Mouse (Mus musculus) bone marrow macrophage, adult 2 months (primary cell): Measurements from ENCODE around the gene Gm20388. TPM values are rescaled to one million over a fixed set of nuclear protein-coding genes. Genes with fewer than 3 reads are reported as not detected.

Experiments
- H3K27ac ChIP-seq: 2 replicates; pipeline ENCODE4 v1.5.1; 2012; ENCODE audit warnings: low read depth, low read length; ENCODE audit not compliant: insufficient read depth
- H3K4me1 ChIP-seq: 2 replicates; pipeline ENCODE4 v1.6.1; 2012; ENCODE audit warnings: low read length; ENCODE audit not compliant: control insufficient read depth, insufficient read depth
- H3K4me3 ChIP-seq: 2 replicates; pipeline ENCODE4 v1.5.1; 2012; ENCODE audit warnings: mild to moderate bottlenecking, low read length, moderate library complexity; ENCODE audit not compliant: insufficient read depth
- CTCF ChIP-seq: IDR thresholded peaks from 2 replicates; pipeline ENCODE4 v1.5.1; 2012; ENCODE audit warnings: low read depth, mild to moderate bottlenecking, low read length, moderate library complexity
- POLR2A ChIP-seq: IDR thresholded peaks from 2 replicates; pipeline ENCODE4 v1.6.1; 2012; ENCODE audit warnings: mild to moderate bottlenecking, low read depth, low read length, borderline replicate concordance
- polyA plus RNA-seq: library from polyadenylated mRNA; stranded (reverse); fragments of >200 nt; gene quantifications from 2 replicates; pipeline ENCODE4 v1.2.4, GENCODE M21; 2012; ENCODE audit not compliant: missing spikeins, insufficient read depth, insufficient read length

The Gm20388 gene
- polyA plus RNA-seq, 1 experiment: 32.7 TPM

GRCm38 (mm10) chr8:120412357-120412756 lies 501.7 kb downstream of the Gm20388 start:
- H3K4me1 ChIP-seq: 0 out of 2 replicates have a peak, but pooled peaks cover 2% of the 10 kb centered on the region
- no peak for TF ChIP-seq CTCF
- no peak for TF ChIP-seq POLR2A
- no peak overlapping the region for H3K27ac ChIP-seq
- no peak overlapping the region for H3K4me3 ChIP-seq

- Histone ChIP-seq H3K4me1 (0 out of 2 replicates have a peak, but pooled peaks cover 2% of the 10 kb centered on the region), H3K27ac (no peak overlapping the region), H3K4me3 (no peak overlapping the region)
- TF ChIP-seq CTCF (no peak), POLR2A (no peak)
Observed at GRCm38 (mm10) chr8:120412911-120413625, 502.4 kb downstream of the Gm20388 start.

- 0 out of 2 replicates have a peak, but pooled peaks cover 2% of the 10 kb centered on the region for H3K4me1 ChIP-seq
- TF ChIP-seq CTCF (no peak), POLR2A (no peak)
- H3K4me3 ChIP-seq: no peak overlapping the region
Observed at GRCm38 (mm10) chr8:120413626-120413988, 503.0 kb downstream of the Gm20388 start.

GRCm38 (mm10) chr8:120414216-120414615 lies 503.6 kb downstream of the Gm20388 start:
- TF ChIP-seq CTCF: no peak
- TF ChIP-seq POLR2A: no peak
- 0 out of 2 replicates have a peak, but pooled peaks cover 2% of the 10 kb centered on the region for H3K4me1 ChIP-seq
- no peak overlapping the region for H3K27ac ChIP-seq
- H3K4me3 ChIP-seq: no peak overlapping the region

More at GRCm38 (mm10) chr8:120413626-120413988, 503.0 kb downstream of the Gm20388 start:
- H3K27ac ChIP-seq: no peak overlapping the region

GRCm38 (mm10) chr8:120415474-120415873 lies 504.8 kb downstream of the Gm20388 start:
- H3K27ac ChIP-seq: no peak overlapping the region
- no peak overlapping the region for H3K4me3 ChIP-seq
- TF ChIP-seq POLR2A (no peak), CTCF (no peak)
- 0 out of 2 replicates have a peak, but pooled peaks cover 2% of the 10 kb centered on the region for H3K4me1 ChIP-seq

- Histone ChIP-seq H3K27ac (no peak overlapping the region), H3K4me1 (0 out of 2 replicates have a peak, but pooled peaks cover 2% of the 10 kb centered on the region), H3K4me3 (no peak overlapping the region)
- TF ChIP-seq CTCF (no peak), POLR2A (no peak)
Observed at GRCm38 (mm10) chr8:120416173-120416521, 505.5 kb downstream of the Gm20388 start.

- TF ChIP-seq CTCF (peak; percentile 39), POLR2A (no peak)
- Histone ChIP-seq H3K4me3 (no peak overlapping the region), H3K27ac (no peak overlapping the region), H3K4me1 (0 out of 2 replicates have a peak, but pooled peaks cover 2% of the 10 kb centered on the region)
Observed at GRCm38 (mm10) chr8:120416522-120417394, 506.1 kb downstream of the Gm20388 start.

- Histone ChIP-seq H3K4me3 (no peak overlapping the region), H3K4me1 (0 out of 2 replicates have a peak, but pooled peaks cover 2% of the 10 kb centered on the region), H3K27ac (no peak overlapping the region)
- TF ChIP-seq CTCF (no peak), POLR2A (no peak)
Observed at GRCm38 (mm10) chr8:120418188-120418587, 507.5 kb downstream of the Gm20388 start.

GRCm38 (mm10) chr8:120419675-120420074 lies 509.0 kb downstream of the Gm20388 start:
- H3K4me3 ChIP-seq: no peak overlapping the region
- 0 out of 2 replicates have a peak, but pooled peaks cover 2% of the 10 kb centered on the region for H3K4me1 ChIP-seq
- H3K27ac ChIP-seq: no peak overlapping the region
- TF ChIP-seq CTCF: no peak
- TF ChIP-seq POLR2A: no peak

GRCm38 (mm10) chr8:120420226-120420625 lies 509.6 kb downstream of the Gm20388 start:
- Histone ChIP-seq H3K27ac (no peak overlapping the region), H3K4me3 (no peak overlapping the region), H3K4me1 (0 out of 2 replicates have a peak, but pooled peaks cover 2% of the 10 kb centered on the region)
- no peak for TF ChIP-seq POLR2A
- no peak for TF ChIP-seq CTCF
